Mouse (Mus musculus): ENCODE data around the gene Adamts2. TPM values are rescaled to one million over a fixed set of nuclear protein-coding genes. Genes with fewer than 3 reads are reported as not detected.
A peak's percentile ranks its signal among the peaks of the same experiment; 100 is the strongest.

Adamts2 gene
- polyA plus RNA-seq, 1 experiment, result 3.0 TPM

GRCm38 (mm10) chr11:50630462-50630861, 28.6 kb downstream of the Adamts2 start:
- TF ChIP-seq POLR2A (IDR thresholded peaks at IDR 0.05; ENCODE audit: borderline replicate concordance, control insufficient read depth, low read depth, low read length) (no peak), CTCF (IDR thresholded peaks at IDR 0.05; ENCODE audit: control insufficient read depth, insufficient read depth, low read length) (no peak)
- H3K4me1 ChIP-seq (ENCODE audit: control insufficient read depth, insufficient read depth, low read length), result no peaks in the 10 kb centered on the region; the same call in 1 of the 2 replicates
- 26% methylated on average over 2 of the region's 2 CpGs for WGBS
- no peak overlapping the region for H3K27ac ChIP-seq (ENCODE audit: control insufficient read depth, insufficient read depth, low read depth, low read length, poor library complexity)
- no peak overlapping the region for H3K4me3 ChIP-seq (replicated peaks; ENCODE audit: control insufficient read depth, low read depth, low read length)

GRCm38 (mm10) chr11:50632270-50632669, 30.4 kb downstream of the Adamts2 start:
- Histone ChIP-seq H3K27ac (ENCODE audit: control insufficient read depth, insufficient read depth, low read depth, low read length, poor library complexity) (no peak overlapping the region), H3K4me3 (replicated peaks; ENCODE audit: control insufficient read depth, low read depth, low read length) (no peak overlapping the region), H3K4me1 (ENCODE audit: control insufficient read depth, insufficient read depth, low read length) (no peaks in the 10 kb centered on the region; the same call in 1 of the 2 replicates)
- WGBS, result 2% methylated on average over 4 of the region's 4 CpGs
- TF ChIP-seq CTCF (IDR thresholded peaks at IDR 0.05; ENCODE audit: control insufficient read depth, insufficient read depth, low read length) (no peak), POLR2A (IDR thresholded peaks at IDR 0.05; ENCODE audit: borderline replicate concordance, control insufficient read depth, low read depth, low read length) (no peak)

- Histone ChIP-seq H3K27ac (ENCODE audit: control insufficient read depth, insufficient read depth, low read depth, low read length, poor library complexity) (no peak overlapping the region), H3K4me1 (ENCODE audit: control insufficient read depth, insufficient read depth, low read length) (no peaks in the 10 kb centered on the region; the same call in 1 of the 2 replicates), H3K4me3 (replicated peaks; ENCODE audit: control insufficient read depth, low read depth, low read length) (no peak overlapping the region)
- no peak for TF ChIP-seq CTCF (IDR thresholded peaks at IDR 0.05; ENCODE audit: control insufficient read depth, insufficient read depth, low read length)
- TF ChIP-seq POLR2A (IDR thresholded peaks at IDR 0.05; ENCODE audit: borderline replicate concordance, control insufficient read depth, low read depth, low read length), result no peak
- WGBS, result 62% methylated on average over 2 of the region's 2 CpGs
These were observed 33.2 kb downstream of the Adamts2 start for GRCm38 (mm10) chr11:50635051-50635590.

- TF ChIP-seq CTCF (IDR thresholded peaks at IDR 0.05; ENCODE audit: control insufficient read depth, insufficient read depth, low read length), result no peak
- no peak for TF ChIP-seq POLR2A (IDR thresholded peaks at IDR 0.05; ENCODE audit: borderline replicate concordance, control insufficient read depth, low read depth, low read length)
- no peak overlapping the region for H3K4me3 ChIP-seq (replicated peaks; ENCODE audit: control insufficient read depth, low read depth, low read length)
- 87% methylated on average over 11 of the region's 11 CpGs for WGBS
- no peaks in the 10 kb centered on the region; the same call in 1 of the 2 replicates for H3K4me1 ChIP-seq (ENCODE audit: control insufficient read depth, insufficient read depth, low read length)
- no peak overlapping the region for H3K27ac ChIP-seq (ENCODE audit: control insufficient read depth, insufficient read depth, low read depth, low read length, poor library complexity)
These were observed 35.1 kb downstream of the Adamts2 start for GRCm38 (mm10) chr11:50637026-50637425.

GRCm38 (mm10) chr11:50638197-50638867, 36.4 kb downstream of the Adamts2 start:
- no peak overlapping the region for H3K4me3 ChIP-seq (replicated peaks; ENCODE audit: control insufficient read depth, low read depth, low read length)
- TF ChIP-seq CTCF (IDR thresholded peaks at IDR 0.05; ENCODE audit: control insufficient read depth, insufficient read depth, low read length), result no peak
- TF ChIP-seq POLR2A (IDR thresholded peaks at IDR 0.05; ENCODE audit: borderline replicate concordance, control insufficient read depth, low read depth, low read length), result no peak
- 62% methylated on average over 13 of the region's 13 CpGs for WGBS
- H3K27ac ChIP-seq (ENCODE audit: control insufficient read depth, insufficient read depth, low read depth, low read length, poor library complexity), result 0 out of 2 replicates have a peak overlapping the region, but pooled peaks have one; percentile 23
- no peaks in the 10 kb centered on the region for H3K4me1 ChIP-seq (ENCODE audit: control insufficient read depth, insufficient read depth, low read length)

- H3K27ac ChIP-seq (ENCODE audit: control insufficient read depth, insufficient read depth, low read depth, low read length, poor library complexity), result 0 out of 2 replicates have a peak overlapping the region, but pooled peaks have one; percentile 23
- WGBS, result 71% methylated on average over 3 of the region's 3 CpGs
- TF ChIP-seq POLR2A (IDR thresholded peaks at IDR 0.05; ENCODE audit: borderline replicate concordance, control insufficient read depth, low read depth, low read length) (no peak), CTCF (IDR thresholded peaks at IDR 0.05; ENCODE audit: control insufficient read depth, insufficient read depth, low read length) (no peak)
- no peaks in the 10 kb centered on the region for H3K4me1 ChIP-seq (ENCODE audit: control insufficient read depth, insufficient read depth, low read length)
- no peak overlapping the region for H3K4me3 ChIP-seq (replicated peaks; ENCODE audit: control insufficient read depth, low read depth, low read length)
These were observed 37.0 kb downstream of the Adamts2 start for GRCm38 (mm10) chr11:50638868-50639220.

GRCm38 (mm10) chr11:50642583-50642982, 40.7 kb downstream of the Adamts2 start:
- Histone ChIP-seq H3K4me1 (ENCODE audit: control insufficient read depth, insufficient read depth, low read length) (no peaks in the 10 kb centered on the region), H3K27ac (ENCODE audit: control insufficient read depth, insufficient read depth, low read depth, low read length, poor library complexity) (no peak overlapping the region), H3K4me3 (replicated peaks; ENCODE audit: control insufficient read depth, low read depth, low read length) (no peak overlapping the region)
- no peak for TF ChIP-seq CTCF (IDR thresholded peaks at IDR 0.05; ENCODE audit: control insufficient read depth, insufficient read depth, low read length)
- no peak for TF ChIP-seq POLR2A (IDR thresholded peaks at IDR 0.05; ENCODE audit: borderline replicate concordance, control insufficient read depth, low read depth, low read length)
- WGBS, result 69% methylated on average over 3 of the region's 3 CpGs

GRCm38 (mm10) chr11:50646148-50646547, 44.3 kb downstream of the Adamts2 start:
- WGBS, result 48% methylated on average over 4 of the region's 4 CpGs
- no peak overlapping the region for H3K27ac ChIP-seq (ENCODE audit: control insufficient read depth, insufficient read depth, low read depth, low read length, poor library complexity)
- no peak for TF ChIP-seq POLR2A (IDR thresholded peaks at IDR 0.05; ENCODE audit: borderline replicate concordance, control insufficient read depth, low read depth, low read length)
- TF ChIP-seq CTCF (IDR thresholded peaks at IDR 0.05; ENCODE audit: control insufficient read depth, insufficient read depth, low read length), result no peak
- no peak overlapping the region for H3K4me3 ChIP-seq (replicated peaks; ENCODE audit: control insufficient read depth, low read depth, low read length)
- H3K4me1 ChIP-seq (ENCODE audit: control insufficient read depth, insufficient read depth, low read length), result no peaks in the 10 kb centered on the region

Measured in bone marrow, adult 2 months (tissue).